Mouse (Mus musculus): ENCODE measurements around the gene Wdfy1.

GRCm38 (mm10) chr1:79710678-79711077, 65.3 kb downstream of the Wdfy1 start:
- no peak for TF ChIP-seq CTCF (IDR thresholded peaks at IDR 0.05; ENCODE audit: borderline replicate concordance, extremely low read depth, insufficient read depth, insufficient read length)
- no peak for TF ChIP-seq POLR2A (IDR thresholded peaks at IDR 0.05; ENCODE audit: borderline replicate concordance, extremely low read depth, insufficient read depth, insufficient read length, poor library complexity, severe bottlenecking)

Data from brain, embryonic 14.5 days (tissue).